Mouse (Mus musculus) stomach, postnatal 0 days (tissue): Measurements from ENCODE around the gene Arhgap10.

ENCODE experiments used
- CTCF ChIP-seq: IDR thresholded peaks from 2 replicates; pipeline ENCODE4 v1.5.1; 2016; ENCODE audit warnings: antibody characterized with exemption, low read depth, mild to moderate bottlenecking, moderate library complexity
- EP300 ChIP-seq: optimal IDR thresholded peaks from 2 replicates; pipeline ENCODE3; 2016; ENCODE audit warnings: antibody characterized with exemption

- no peak for TF ChIP-seq CTCF
- no peak for TF ChIP-seq EP300
Measured at GRCm38 (mm10) chr8:77488215-77488606, 29.5 kb downstream of the Arhgap10 start.
